Mouse (Mus musculus) liver, embryonic 14.5 days (tissue): ENCODE results near the gene Med13l.

Source experiments
- CTCF ChIP-seq: IDR thresholded peaks from 2 replicates; pipeline ENCODE4 v1.5.1; 2016; ENCODE audit warnings: antibody characterized with exemption, low read depth, control low read depth
- EP300 ChIP-seq: IDR thresholded peaks from 2 replicates; pipeline ENCODE4 v1.6.1; 2016; ENCODE audit warnings: antibody characterized with exemption, low read depth

DNA sequence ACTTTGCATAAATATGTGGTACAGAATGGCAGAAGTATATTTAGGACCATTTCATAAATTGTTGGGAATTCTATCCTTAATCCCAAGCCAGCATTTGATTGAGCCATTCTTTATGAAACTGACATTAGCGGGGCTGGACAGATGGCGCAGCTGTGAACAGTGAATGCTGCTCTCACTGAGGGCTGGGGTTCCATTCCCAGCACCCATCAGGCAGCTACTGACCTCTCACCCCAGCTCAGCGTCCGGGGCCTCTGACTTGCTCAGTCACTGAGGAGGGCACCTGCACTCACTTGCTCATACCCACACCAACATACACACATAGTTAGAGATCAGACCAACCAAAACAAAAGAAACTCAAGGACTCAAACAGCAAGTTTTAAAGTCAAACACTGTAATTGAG lies 24.9 kb downstream of the Med13l start:
- TF ChIP-seq CTCF (no peak), EP300 (no peak)
